Mouse (Mus musculus): Measurements from ENCODE around the gene Crebrf.
A peak's percentile ranks its signal among the peaks of the same experiment; 100 is the strongest.

Gene Crebrf

GRCm38 (mm10) chr17:26715271-26715758 is at the start of gene Crebrf:
Crebrf (plus strand) TSS chr17:26715650.
- DNase-seq (ENCODE audit: low read depth, low spot score): peak; percentile 85

DNA sequence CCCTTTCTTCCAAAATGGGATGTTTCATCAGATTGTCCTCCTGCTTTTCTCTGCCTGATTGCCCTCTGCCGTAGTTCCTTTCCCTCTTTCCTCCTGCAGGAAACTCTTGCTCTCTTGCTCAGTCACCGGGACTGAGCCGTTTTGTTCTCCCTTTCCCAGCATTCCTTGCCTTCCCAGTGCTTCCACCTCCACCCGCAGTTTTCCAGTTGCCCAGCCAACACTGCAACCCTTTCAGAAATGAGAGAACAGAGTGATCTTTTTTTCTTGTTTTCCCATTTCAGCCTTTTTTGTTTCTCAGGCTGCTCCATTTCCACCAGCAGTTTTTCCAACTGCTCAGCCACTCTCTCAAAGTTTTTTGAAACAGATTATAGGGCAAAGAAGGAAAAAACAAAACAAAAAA is 44.2 kb upstream of the Crebrf start:
- DNase-seq (ENCODE audit: low read depth, low spot score): no peak

DNA sequence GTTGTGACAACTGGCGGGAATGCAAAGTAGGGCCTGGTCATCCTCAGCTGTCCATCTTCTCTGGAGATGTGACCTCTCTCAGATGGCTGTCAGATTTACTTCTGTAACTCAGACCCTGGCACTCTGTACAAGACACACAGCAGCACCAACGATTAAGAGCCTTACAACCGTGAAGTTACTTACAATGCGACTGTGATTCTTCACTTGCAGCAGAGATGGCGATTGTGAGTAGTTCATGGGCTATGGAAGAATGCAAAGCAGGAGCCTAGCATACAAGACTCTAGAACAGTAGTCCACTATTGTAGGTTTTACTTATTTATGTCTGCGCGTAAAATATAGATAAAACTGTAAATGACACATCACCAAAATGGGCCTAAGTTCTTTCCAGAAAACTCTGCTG is 39.6 kb upstream of the Crebrf start:
- DNase-seq (ENCODE audit: low read depth, low spot score): no peak

GRCm38 (mm10) chr17:26676252-26676615 is 39.2 kb upstream of the Crebrf start:
- peak; percentile 73 for DNase-seq (ENCODE audit: low read depth, low spot score)

DNA sequence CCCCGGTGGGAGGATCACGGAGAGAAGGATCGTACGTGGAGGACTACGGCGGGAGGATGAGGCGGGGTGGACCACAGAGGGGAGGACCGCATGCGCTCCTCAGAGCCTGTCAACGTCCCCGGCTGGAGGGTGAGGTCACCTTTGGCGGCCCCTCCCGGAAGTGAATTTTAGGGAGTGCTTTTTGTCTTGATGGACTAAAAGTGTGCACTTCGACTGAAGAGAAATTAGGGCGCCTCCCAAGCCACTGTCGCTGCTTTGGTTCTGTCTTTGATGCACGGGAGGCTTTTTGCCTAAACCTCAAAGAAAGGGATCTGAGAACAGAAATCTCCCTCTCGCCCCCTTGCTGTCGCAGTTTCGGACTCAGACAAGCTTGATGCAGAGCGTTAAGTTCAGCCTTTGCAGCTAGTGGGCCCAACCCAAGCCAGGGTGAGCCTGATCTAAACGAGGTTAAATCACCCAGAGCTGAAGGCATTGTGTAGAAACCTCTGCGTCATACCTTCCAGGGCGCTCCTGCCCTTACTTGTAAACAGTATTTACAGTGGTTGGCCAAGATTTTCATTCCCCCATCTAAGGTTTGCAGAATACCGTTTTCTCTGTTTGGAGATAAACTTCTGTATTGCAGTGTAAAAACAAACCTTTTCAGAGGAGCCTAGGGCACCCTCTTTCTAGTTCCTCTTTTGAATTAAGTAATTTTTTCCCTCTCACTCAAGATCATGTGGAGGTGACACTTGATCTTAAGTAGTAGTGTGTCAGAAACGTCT is 38.7 kb upstream of the Crebrf start:
- no peak for DNase-seq (ENCODE audit: low read depth, low spot score)

DNA sequence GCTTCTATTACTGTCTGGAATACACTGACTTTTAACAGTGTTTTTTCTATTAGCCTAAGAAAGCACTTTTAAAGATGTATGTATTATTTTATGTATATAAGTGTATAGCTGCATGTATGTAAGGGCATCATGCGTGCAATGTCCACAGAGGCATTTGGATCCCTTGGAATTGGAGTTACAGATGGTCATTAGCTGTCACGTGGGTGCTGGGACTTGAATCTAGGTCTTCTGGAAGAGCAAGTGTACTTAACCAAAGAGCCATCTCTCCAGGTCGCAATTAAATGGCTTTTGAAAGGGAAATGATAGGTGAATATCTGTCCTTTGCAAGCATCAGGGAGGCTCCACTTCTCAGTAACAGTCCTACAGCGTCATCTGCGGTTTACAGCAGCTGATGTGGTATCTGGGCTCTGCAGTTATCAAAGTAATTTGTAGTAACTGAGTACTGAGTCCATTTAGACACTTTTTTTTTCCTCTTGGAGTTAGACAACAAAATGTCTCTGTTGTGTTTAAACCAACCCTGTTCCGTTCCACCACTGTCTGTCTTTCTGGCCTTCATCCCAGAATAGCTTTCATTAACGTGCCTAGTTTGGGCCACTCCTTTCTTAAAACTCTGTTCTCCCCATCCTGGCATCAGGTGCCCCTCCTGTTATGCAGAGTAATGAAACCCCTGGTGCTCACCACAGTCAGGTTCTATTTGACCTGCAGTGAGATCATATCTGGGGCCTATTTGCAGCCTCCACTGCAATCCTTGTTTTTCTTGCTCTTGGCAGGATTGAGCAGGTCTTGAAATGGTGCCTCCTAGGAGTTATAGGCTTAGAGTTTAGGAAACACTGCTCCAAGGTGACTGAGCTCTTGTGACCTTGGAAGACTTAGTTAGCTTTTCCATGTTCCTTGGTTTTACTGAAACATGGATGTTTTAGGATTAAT is 37.5 kb upstream of the Crebrf start:
- no peak for DNase-seq (ENCODE audit: low read depth, low spot score)

- DNase-seq (ENCODE audit: low read depth, low spot score): no peak
Measured at GRCm38 (mm10) chr17:26681276-26681675, 34.2 kb upstream of the Crebrf start.

- DNase-seq (ENCODE audit: low read depth, low spot score): no peak
Measured at GRCm38 (mm10) chr17:26686334-26687000, 29.0 kb upstream of the Crebrf start.

GRCm38 (mm10) chr17:26688795-26689735 is 26.4 kb upstream of the Crebrf start:
- no peak for DNase-seq (ENCODE audit: low read depth, low spot score)

DNA sequence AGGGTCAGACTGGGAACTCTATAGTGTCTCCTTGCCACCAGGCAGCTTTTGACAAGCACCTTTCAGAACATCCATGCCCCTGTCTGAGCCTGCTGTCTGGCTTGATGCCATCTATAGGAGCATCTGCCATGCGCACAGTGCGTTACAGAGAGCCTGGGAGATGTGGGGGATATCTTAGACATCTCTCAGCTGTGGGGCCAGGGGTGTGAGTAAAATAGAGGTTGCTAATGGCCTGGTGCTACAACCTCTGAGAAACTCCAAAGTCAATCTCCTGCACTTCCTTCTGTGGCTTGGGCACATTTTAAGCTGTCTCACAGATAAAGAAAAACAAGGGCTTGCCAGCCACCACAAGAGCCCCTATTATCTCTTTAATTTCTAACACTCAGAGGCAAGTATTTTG is 25.6 kb upstream of the Crebrf start:
- DNase-seq (ENCODE audit: low read depth, low spot score): no peak

DNA sequence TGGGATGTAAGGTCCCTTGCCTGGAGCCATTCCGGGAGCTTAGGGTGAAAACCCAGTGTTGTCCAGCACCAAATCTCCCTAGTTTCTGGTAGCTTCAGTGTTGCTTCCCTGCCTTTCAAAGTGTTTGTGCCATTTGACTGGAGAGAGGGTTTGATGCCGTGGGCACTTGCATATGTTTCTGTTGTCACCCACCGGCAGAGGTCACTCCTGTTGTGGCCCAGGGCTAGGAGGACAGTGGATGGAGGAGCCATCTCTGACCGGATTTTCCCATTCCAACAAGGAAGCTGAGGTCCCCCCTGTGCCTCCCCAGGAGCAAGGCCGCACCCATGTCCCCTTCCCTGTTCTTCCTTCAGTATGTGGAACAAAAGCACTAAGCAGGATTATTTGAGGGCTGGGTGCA is 25.2 kb upstream of the Crebrf start:
- DNase-seq (ENCODE audit: low read depth, low spot score): no peak

- no peak for DNase-seq (ENCODE audit: low read depth, low spot score)
Measured at GRCm38 (mm10) chr17:26691110-26691509, 24.3 kb upstream of the Crebrf start.

- no peak for DNase-seq (ENCODE audit: low read depth, low spot score)
Measured at GRCm38 (mm10) chr17:26693424-26693823, 22.0 kb upstream of the Crebrf start.

DNA sequence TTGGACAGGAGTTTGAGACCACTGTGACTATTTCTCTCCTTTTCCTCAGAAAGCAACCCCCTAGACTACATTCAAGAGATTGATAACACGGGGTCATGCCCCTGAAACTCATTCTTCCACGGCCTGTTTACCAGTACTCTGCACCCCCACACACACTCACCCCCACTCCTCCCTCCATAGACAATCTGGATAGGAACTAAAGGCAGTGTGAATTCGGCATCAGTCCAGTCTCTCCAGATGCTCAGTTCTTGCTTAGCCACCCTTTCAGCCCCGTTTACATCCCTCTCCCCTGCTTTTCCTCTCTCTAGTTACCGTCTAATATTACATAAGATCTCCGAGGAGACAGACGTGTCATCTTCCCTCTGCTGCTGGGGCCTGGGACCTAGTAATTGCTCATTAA is 21.3 kb upstream of the Crebrf start:
- no peak for DNase-seq (ENCODE audit: low read depth, low spot score)

- no peak for DNase-seq (ENCODE audit: low read depth, low spot score)
Measured at GRCm38 (mm10) chr17:26695193-26695592, 20.3 kb upstream of the Crebrf start.

- DNase-seq (ENCODE audit: low read depth, low spot score): no peak
Measured at GRCm38 (mm10) chr17:26698846-26699245, 16.6 kb upstream of the Crebrf start.

DNA sequence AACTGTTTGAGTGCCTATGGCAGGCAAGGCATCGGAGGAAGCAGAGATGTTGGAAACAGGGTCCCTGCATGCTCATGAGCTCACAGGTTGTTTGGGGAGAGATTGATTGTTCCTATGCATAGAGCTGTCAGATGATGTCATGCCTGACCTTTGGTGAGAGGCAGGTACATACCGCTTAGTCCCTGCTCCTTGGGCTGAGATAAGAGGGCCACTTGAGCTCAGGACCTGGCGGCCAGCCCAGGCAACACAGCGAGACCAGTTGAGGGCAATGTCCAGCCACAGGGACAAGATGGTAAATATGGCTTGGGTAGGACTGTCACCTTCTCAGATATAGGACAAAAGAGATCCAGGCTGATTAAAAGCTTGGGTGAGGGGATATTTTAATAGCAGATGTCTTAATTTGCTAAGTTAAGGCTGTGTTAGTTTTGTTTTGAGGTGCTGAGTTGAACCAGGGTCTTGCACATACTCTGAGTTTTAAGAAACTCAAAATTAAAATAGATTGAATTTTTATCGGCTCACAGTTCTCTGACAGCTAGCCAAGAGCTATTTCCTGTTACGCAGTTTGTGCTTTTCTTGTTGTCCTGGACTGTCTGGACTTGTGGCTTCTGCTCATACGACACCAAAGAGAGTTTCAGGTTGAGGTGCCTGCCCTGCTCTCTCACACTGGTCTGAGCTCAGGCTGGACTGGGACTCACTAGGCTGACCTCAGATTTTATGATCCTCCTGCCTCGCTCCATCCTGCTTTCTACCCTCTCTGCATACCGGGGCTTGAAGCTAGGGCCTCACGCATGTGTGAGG is 15.4 kb upstream of the Crebrf start:
- no peak for DNase-seq (ENCODE audit: low read depth, low spot score)

GRCm38 (mm10) chr17:26701565-26701964 is 13.9 kb upstream of the Crebrf start:
- DNase-seq (ENCODE audit: low read depth, low spot score): no peak

DNA sequence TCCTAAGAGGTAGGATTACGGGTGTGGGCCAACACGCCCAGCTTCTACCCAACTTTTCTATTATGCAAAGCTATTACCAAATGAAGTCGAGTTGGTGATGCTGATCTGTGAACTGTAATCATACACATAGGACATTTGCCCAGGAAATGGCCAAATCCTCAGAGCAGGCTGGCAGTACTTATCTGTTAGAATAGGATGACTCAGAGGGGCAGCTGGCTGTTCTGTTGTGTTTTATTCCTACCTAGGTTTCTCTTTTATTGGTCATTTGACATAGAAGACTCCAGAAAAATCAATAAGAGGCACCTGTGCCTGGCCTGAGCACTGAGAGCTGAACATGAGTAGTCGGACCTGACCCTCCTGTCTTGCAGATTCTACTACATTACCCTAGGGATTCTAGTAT is 12.8 kb upstream of the Crebrf start:
- no peak for DNase-seq (ENCODE audit: low read depth, low spot score)

DNA sequence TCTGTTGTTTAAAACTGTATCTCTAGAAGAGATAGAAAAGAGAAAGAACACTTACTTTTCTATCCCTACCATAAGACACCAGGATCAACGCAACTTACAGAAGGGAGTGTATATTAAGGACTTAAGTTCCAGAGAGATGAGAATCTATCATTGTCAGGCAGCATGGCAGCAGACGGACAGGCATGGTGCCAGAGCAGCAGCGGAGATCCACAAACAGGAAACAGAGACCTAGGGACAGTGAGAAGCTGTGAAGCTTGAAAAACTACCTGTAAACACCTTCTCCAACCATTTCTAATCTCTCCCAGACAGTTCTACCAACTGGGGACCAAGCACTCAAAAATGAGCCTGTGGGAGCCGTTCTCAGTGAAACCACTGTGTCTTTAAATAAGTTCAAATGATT is 11.8 kb upstream of the Crebrf start:
- no peak for DNase-seq (ENCODE audit: low read depth, low spot score)
